Mouse (Mus musculus): ENCODE results near the gene Hsd17b13. TPM values are rescaled to one million over a fixed set of nuclear protein-coding genes. Genes with fewer than 3 reads are reported as not detected.
"Not testable (repeated sequence)": the region's sequence is repeated elsewhere in the genome, so short reads cannot be mapped to it uniquely, and the experiment has no call there.

Hsd17b13 gene
- total RNA-seq (2014; fragmentation: Nextera tagmentation) (not detected in 2 replicates), total RNA-seq (2017) (not detected in 2 replicates)

GRCm38 (mm10) chr5:103977297-103977696, at the start of gene Hsd17b13:
Hsd17b13 (minus strand) TSS chr5:103977410.
- no peak for ATAC-seq (replicated peaks; ENCODE audit: poor library complexity, severe bottlenecking)

GRCm38 (mm10) chr5:104025245-104025854, 48.1 kb upstream of the Hsd17b13 start:
- ATAC-seq (replicated peaks; ENCODE audit: poor library complexity, severe bottlenecking), result no peak

DNA sequence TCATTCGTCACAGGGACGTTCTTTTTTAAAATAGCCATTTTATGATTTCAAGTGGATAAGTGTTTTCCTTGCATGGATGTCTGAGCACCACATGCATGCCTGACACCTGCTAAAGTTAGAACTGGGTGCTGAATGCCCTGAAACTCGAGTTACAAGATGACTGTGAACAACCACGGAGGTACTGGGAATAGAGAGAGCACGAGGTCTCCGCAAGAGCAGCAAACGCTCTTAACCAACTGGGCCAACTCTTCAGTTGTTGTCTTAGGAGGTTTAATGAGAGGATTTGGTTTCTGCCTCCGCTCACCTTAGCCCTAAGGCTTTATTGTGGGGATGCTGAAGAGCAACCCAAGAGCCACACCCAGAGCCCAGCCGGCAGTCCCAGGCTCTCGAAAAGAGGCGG, 47.6 kb upstream of the Hsd17b13 start:
- ATAC-seq (replicated peaks; ENCODE audit: poor library complexity, severe bottlenecking), result no peak

DNA sequence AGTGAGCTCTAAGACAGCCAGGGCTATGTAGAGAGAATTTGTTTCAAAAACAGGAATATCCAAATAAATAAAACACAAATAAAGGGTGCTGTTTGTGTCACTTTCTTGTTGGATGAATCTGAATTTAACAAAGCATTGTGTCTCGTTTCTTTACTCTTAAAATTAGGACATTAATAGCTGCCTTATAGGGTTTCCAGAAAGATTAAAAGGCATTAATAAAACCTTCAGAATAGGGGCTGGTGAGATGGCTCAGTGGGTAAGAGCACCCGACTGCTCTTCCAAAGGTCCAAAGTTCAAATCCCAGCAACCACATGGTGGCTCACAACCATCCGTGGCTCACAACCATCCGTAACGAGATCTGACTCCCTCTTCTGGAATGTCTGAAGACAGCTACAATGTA, 47.0 kb upstream of the Hsd17b13 start:
- ATAC-seq (replicated peaks; ENCODE audit: poor library complexity, severe bottlenecking), result not testable (repeated sequence)

GRCm38 (mm10) chr5:104023289-104024020, 46.2 kb upstream of the Hsd17b13 start:
- peak; percentile 8; the same call in 1 of the 2 replicates for ATAC-seq (replicated peaks; ENCODE audit: poor library complexity, severe bottlenecking)

DNA sequence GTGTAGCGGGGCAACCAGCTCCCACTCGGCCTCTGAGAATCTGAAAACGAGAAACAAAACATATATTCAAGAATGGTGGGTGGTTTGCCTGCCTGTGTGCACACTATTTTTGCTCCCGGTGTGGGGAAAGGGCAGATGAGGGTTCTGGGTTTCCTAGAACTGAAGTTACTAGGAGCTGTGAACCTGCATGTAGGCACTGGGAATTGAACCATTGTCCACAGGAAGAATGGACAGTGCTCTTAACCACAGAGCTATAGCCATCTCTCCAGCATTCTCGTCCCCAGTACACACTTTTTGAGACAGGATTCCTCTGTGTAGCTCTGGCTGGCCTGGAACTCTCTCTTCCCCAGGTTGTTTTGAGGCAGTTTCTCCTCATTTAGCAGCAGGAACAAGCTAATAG, 45.3 kb upstream of the Hsd17b13 start:
- no peak for ATAC-seq (replicated peaks; ENCODE audit: poor library complexity, severe bottlenecking)

GRCm38 (mm10) chr5:104021597-104022378, 44.6 kb upstream of the Hsd17b13 start, which contains the start of gene Hsd17b11:
Hsd17b11 (minus strand) TSS chr5:104021919.
- ATAC-seq (replicated peaks; ENCODE audit: poor library complexity, severe bottlenecking), result peak; percentile 86

- no peak for ATAC-seq (replicated peaks; ENCODE audit: poor library complexity, severe bottlenecking)
Observed at GRCm38 (mm10) chr5:104011419-104011818, 34.2 kb upstream of the Hsd17b13 start.

- no peak for ATAC-seq (replicated peaks; ENCODE audit: poor library complexity, severe bottlenecking)
Observed at GRCm38 (mm10) chr5:104010261-104010660, 33.1 kb upstream of the Hsd17b13 start.

- no peak for ATAC-seq (replicated peaks; ENCODE audit: poor library complexity, severe bottlenecking)
Observed at GRCm38 (mm10) chr5:104009421-104009820, 32.2 kb upstream of the Hsd17b13 start.

GRCm38 (mm10) chr5:104007801-104008200, 30.6 kb upstream of the Hsd17b13 start:
- no peak for ATAC-seq (replicated peaks; ENCODE audit: poor library complexity, severe bottlenecking)

DNA sequence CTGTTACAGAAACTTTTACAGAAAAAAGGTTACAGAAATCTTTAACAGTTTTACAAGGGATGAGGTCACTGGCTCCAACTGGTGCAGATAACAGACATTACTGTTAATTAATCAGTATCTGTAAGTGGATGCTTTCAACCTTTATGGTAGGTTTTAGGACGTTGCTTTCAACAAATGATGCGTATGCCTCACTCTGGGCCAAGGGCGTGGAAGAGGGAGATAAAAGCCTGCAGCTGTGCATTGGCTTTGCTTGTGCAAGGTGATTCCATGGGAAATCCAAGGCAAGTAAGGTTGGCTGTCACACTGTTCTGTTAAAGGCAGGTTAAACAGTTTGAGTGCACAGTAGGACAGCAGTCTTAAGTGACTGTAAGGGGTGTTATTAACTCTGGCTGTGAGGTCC, 29.6 kb upstream of the Hsd17b13 start:
- ATAC-seq (replicated peaks; ENCODE audit: poor library complexity, severe bottlenecking), result no peak

GRCm38 (mm10) chr5:104003955-104004354, 26.7 kb upstream of the Hsd17b13 start:
- ATAC-seq (replicated peaks; ENCODE audit: poor library complexity, severe bottlenecking), result no peak

- no peak for ATAC-seq (replicated peaks; ENCODE audit: poor library complexity, severe bottlenecking)
Observed at GRCm38 (mm10) chr5:104003256-104003931, 26.2 kb upstream of the Hsd17b13 start.

- ATAC-seq (replicated peaks; ENCODE audit: poor library complexity, severe bottlenecking), result no peak
Observed at GRCm38 (mm10) chr5:104002549-104003255, 25.5 kb upstream of the Hsd17b13 start.

GRCm38 (mm10) chr5:103999738-104000137, 22.5 kb upstream of the Hsd17b13 start:
- peak; percentile 89 for ATAC-seq (replicated peaks; ENCODE audit: poor library complexity, severe bottlenecking)

GRCm38 (mm10) chr5:103998739-103999138, 21.5 kb upstream of the Hsd17b13 start:
- ATAC-seq (replicated peaks; ENCODE audit: poor library complexity, severe bottlenecking), result no peak

DNA sequence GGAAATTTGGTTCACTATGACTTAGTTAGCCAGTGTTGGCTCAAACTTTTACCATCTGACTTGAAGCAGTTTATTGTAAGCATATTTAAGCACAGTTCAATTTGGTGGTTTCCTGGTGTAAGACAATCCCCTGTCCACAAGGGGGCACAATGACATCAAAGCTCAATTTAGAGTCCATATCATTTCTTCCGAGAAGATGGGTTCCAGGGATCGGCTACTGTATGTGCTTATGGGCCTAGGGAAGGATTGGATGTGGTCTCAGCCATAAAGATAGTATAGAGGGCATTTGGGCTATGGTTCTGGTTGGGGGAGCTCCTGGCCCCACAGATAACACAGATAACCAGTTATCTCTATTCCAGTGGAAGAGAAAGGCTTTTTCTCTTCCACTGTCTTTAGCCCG, 18.0 kb upstream of the Hsd17b13 start:
- ATAC-seq (replicated peaks; ENCODE audit: poor library complexity, severe bottlenecking), result peak; percentile 53

DNA sequence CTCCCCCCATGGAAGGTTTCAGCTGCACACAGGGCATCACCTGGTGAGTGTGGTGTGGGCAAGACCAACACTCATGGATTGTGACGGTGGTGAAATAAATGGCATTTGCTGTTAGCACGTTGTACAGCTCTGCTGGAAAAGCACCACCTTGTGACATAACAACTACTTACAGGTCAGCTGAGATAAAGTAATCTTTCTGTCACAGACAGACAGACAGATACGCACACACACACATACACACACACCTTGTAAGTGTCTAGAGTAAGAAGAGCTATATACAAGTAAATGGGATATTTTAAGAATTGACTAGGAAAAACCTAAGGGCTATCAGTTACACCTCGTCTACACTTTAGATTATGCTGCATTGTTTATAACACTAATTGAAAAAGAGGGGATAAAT, 17.5 kb upstream of the Hsd17b13 start:
- no peak for ATAC-seq (replicated peaks; ENCODE audit: poor library complexity, severe bottlenecking)

- peak; percentile 61 for ATAC-seq (replicated peaks; ENCODE audit: poor library complexity, severe bottlenecking)
Observed at GRCm38 (mm10) chr5:103993601-103994000, 16.4 kb upstream of the Hsd17b13 start.
